Mouse (Mus musculus) neural tube, embryonic 12.5 days (tissue): Measurements from ENCODE around the gene Gm28230. TPM values are rescaled to one million over a fixed set of nuclear protein-coding genes. Genes with fewer than 3 reads are reported as not detected.
A peak's percentile ranks its signal among the peaks of the same experiment; 100 is the strongest.

Experiments used
- ATAC-seq: fragments of 200-750 bp; cut with Nextera tagmentation; 2 replicates; pipeline ENCODE4 v1.8.0; 2017; ENCODE audit warnings: low read depth, mild to moderate bottlenecking, moderate TSS enrichment, moderate library complexity; ENCODE audit not compliant: low FRiP score
- H3K27ac ChIP-seq: fragments of 300-500 bp; sonication (generic); 2 replicates; pipeline ENCODE4 v1.5.1; 2016
- H3K27me3 ChIP-seq: fragments of 300-500 bp; sonication (generic); replicated peaks from 2 replicates; pipeline ENCODE4 v1.6.1; 2016; ENCODE audit warnings: mild to moderate bottlenecking
- H3K36me3 ChIP-seq: fragments of 300-500 bp; sonication (generic); 2 replicates; pipeline ENCODE4 v1.6.1; 2016; ENCODE audit warnings: mild to moderate bottlenecking
- H3K4me1 ChIP-seq: fragments of 300-500 bp; sonication (generic); 2 replicates; pipeline ENCODE4 v1.6.1; 2016
- H3K4me2 ChIP-seq: fragments of 300-500 bp; sonication (generic); replicated peaks from 2 replicates; pipeline ENCODE4 v1.6.1; 2016; ENCODE audit warnings: mild to moderate bottlenecking
- H3K4me3 ChIP-seq: fragments of 300-500 bp; sonication (generic); 2 replicates; pipeline ENCODE4 v1.5.1; 2016
- H3K9ac ChIP-seq: fragments of 300-500 bp; sonication (generic); 2 replicates; pipeline ENCODE4 v1.6.1; 2016; ENCODE audit warnings: mild to moderate bottlenecking
- H3K9me3 ChIP-seq: fragments of 300-500 bp; sonication (generic); 2 replicates; pipeline ENCODE4 v1.6.1; 2016; ENCODE audit warnings: mild to moderate bottlenecking
- WGBS: fragments of 180-500 bp; shearing (Covaris S2); methylation state at CpG from one replicate; pipeline ENCODE4 v1.1.7; 2016; 5-methylcytosine and 5-hydroxymethylcytosine counted together
- polyA plus RNA-seq: library from polyadenylated mRNA; unstranded; fragments of >200 nt; fragmentation: Nextera tagmentation; extraction: Ambion mirVana; gene quantifications from 2 replicates; pipeline ENCODE4 v1.2.1, GENCODE M21; 2016

Gene Gm28230
- polyA plus RNA-seq, 1 experiment from 2014 or later = 6.9 TPM

DNA sequence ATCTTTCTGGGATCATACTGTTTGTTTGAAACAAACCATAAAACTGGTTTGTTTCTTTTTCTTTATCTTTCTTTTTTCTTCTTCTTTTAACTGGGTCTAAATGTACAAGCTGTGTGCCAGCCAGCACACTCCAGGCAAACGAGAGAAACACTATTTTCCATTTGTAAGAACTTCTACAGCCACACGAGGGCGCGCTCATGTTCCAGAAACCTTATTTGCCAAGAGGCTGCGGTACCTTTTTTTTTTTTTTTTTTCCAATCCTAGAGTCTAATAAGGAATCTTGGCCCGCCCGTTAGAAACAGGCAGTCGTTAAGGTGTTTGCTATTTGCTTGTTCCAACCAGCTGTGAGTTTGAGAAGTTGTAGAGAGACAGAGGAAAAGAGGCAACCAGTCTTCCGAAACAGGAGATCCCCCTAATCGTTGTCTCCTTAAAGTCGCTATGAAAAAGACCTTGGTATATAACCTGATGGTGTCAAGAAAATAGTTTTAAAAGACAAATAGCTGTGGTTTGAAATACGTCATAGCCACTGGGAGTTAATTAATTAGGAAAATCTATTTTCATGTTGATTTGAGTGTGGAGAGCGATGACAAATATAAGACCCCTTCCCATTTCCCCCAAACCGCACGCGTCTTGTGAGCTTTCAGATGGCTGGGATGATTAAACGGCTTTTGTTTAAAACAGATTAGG, 40.1 kb upstream of the Gm28230 start:
- H3K27ac ChIP-seq = no peak overlapping the region
- H3K36me3 ChIP-seq = no peaks in the 10 kb centered on the region
- no peaks in the 10 kb centered on the region for H3K9me3 ChIP-seq
- H3K4me3 ChIP-seq = peak overlapping the region; percentile 43
- peak overlapping the region; percentile 55 for H3K4me2 ChIP-seq
- H3K4me1 ChIP-seq = peaks cover 12% of the 10 kb centered on the region
- WGBS = 4% methylated on average over 17 of the region's 17 CpGs
- peaks cover 80% of the 10 kb centered on the region for H3K27me3 ChIP-seq
- peak overlapping the region; percentile 70; the same call in 1 of the 2 replicates for H3K9ac ChIP-seq
- no peak for ATAC-seq

DNA sequence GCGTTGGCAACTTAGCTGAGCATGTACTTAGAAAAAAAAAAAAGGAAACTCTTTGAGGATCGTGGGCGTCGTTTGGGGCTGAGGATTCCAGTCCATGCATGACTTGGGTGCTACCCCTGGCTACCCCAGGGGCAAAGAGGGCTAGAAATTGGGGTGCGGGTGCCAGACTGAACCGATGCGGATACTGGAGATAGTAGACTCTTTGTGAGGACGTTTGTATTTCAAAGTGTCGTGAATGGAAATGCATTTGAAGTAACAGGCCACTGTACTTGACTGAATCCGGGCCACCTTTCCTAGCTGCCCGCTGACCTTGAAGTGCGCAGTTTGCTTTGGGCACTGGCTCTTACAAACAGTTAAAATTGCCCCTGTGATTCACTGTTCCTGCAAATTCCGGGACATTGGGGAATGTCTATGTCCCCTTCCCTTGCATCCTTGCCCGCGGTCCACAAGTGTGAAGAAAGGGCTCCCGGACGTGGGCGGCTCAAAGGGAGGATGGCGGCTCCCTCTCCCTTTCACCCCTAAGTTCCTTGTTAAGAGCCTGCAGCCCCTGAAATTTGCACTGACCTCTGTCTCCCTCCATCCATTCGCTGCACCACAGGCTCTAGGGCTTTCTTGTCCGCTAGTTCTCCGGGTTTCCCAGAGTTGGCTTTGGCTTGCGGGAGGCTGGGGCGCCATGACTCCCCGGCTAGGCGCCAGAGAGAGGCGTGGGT, 39.4 kb upstream of the Gm28230 start:
- Histone ChIP-seq H3K27ac (no peak overlapping the region), H3K4me2 (peak overlapping the region; percentile 55), H3K4me1 (peaks cover 9% of the 10 kb centered on the region), H3K36me3 (no peaks in the 10 kb centered on the region), H3K9ac (peak overlapping the region; percentile 70), H3K9me3 (no peaks in the 10 kb centered on the region), H3K27me3 (peaks cover 80% of the 10 kb centered on the region), H3K4me3 (peak overlapping the region; percentile 43)
- ATAC-seq = no peak
- under 1% methylated on average over 27 of the region's 27 CpGs for WGBS

DNA sequence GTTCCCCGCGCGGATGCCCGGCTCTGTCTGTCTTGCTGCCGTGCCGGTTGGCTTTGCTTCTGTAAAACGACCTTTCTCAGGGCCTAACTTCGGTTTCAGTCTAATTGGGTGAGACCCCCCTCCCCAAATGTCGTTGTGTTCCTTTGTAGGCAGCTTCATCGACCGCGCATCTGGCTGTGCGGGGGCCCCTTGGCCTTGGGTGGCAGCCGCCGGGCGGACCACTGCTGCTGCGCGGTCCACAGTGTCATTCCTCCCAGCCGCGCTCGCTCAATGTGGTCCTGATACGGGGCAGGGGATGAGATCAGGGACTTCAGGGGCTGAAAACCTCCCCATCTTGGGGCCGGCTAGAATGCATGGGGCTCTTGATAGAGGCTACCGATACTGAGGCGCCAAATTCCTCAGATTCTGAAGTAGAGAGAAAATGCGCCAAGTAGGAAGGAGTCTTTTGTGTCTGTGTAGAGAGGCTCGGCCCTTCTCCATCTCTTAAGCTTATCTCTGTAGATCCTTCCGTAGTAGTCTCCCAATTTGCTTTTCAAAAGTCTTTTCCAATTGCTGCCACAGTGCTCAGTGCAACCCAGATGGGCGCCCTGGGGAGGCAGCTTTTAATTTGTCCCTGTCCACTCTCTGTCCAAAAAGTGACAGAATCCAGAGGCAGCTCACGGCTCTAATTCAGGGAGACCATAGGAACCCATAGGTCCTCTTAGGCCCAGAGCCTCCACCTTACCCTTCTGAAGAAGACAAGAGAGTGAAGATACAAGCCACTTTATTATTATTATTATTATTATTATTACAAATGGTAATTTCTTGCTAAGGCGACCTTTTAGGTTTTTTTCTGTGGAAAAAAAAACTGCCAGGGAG, 38.6 kb upstream of the Gm28230 start:
- H3K4me1 ChIP-seq = peaks cover under 1% of the 10 kb centered on the region
- H3K4me3 ChIP-seq = peak overlapping the region; percentile 43
- H3K27me3 ChIP-seq = peaks cover 80% of the 10 kb centered on the region
- WGBS = 1% methylated on average over 31 of the region's 31 CpGs
- no peak overlapping the region; the same call in 1 of the 2 replicates for H3K27ac ChIP-seq
- H3K4me2 ChIP-seq = peak overlapping the region; percentile 55
- no peak for ATAC-seq
- H3K9me3 ChIP-seq = no peaks in the 10 kb centered on the region
- H3K9ac ChIP-seq = peak overlapping the region; percentile 70
- H3K36me3 ChIP-seq = no peaks in the 10 kb centered on the region

DNA sequence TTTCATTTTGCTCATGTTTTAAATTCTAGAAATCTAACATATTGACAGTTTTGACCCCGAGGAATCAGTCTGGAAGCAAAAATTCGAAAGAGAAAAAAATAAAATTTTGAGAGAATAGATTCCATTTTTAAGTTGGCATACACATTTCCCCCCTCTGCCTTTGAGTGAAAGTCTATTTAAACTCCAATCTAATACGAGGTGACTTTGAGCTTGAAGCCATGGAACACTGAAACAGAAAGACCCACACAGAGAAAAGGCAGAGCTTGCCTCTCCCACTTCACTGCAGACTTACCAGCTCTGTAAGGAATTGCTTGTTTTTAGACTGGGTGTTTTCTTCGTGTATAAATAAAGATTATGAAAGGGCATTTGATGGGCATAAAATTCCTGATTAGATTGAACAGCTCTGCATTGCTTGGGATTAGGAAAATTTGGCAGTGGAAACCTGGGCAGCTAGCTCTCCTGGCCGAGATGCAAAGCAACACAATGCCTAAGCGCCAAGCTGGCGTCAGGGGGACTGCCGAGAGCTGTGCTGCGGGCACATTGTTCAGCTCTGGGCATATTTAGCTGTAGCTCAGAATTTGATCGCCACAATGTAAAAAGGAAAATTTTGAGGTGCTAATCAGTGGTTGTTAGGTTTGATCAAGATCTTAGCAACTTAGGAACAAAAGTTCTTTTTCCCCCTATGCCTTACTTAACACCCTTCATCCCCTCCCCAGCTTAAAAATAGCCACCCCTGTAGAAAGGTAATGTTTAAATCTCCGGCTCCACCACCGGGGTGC, 37.5 kb upstream of the Gm28230 start:
- Histone ChIP-seq H3K4me2 (peak overlapping the region; percentile 55), H3K4me3 (peak overlapping the region; percentile 30; the same call in 1 of the 2 replicates), H3K27ac (peak overlapping the region; percentile 80; the same call in 1 of the 2 replicates), H3K4me1 (no peaks in the 10 kb centered on the region), H3K9ac (peak overlapping the region; percentile 61), H3K27me3 (peaks cover 79% of the 10 kb centered on the region), H3K9me3 (no peaks in the 10 kb centered on the region), H3K36me3 (no peaks in the 10 kb centered on the region)
- no peak for ATAC-seq
- WGBS = 3% methylated on average over 12 of the region's 12 CpGs

DNA sequence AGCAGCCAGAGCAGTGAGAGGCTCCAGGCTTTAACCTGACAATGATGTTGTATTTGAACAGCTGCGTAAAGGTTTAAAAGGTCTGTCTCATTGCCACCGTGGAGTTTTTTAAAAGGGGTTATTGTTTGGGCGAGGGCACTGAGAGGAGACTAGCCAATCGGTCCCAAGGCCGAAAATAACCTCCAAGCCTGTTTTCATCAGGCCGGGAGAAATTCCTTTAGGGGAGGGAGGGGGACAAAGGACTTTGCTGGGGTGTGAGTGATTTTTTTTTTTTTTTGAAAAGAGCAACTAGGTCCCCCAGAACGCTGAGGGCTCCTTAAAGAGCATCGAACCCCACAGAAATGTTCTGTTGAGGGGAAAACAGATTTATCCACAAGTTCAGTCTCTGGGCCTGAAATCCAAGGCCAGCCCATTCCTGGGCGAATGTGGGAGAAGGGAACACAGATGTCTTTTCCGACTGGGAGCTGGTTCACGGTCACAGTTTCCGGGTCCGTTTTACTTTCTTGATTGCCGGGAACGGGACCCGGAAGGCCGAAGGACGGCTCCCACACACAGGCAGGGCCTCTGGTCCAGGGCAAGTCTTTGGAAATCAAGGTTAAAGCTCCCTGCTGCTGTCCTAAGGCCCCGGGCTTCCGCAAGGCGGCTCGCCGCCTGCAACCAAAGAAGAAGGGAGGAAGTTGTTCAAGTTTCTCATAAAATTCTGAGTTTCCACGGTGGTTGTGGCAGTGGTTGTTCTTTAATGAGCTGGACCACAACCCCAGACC, 36.8 kb upstream of the Gm28230 start:
- H3K4me3 ChIP-seq = peak overlapping the region; percentile 30
- H3K9ac ChIP-seq = peak overlapping the region; percentile 61
- H3K27ac ChIP-seq = peak overlapping the region; percentile 80
- WGBS = under 1% methylated on average over 24 of the region's 24 CpGs
- H3K36me3 ChIP-seq = no peaks in the 10 kb centered on the region
- no peaks in the 10 kb centered on the region for H3K9me3 ChIP-seq
- H3K4me1 ChIP-seq = no peaks in the 10 kb centered on the region
- peak overlapping the region; percentile 55 for H3K4me2 ChIP-seq
- peaks cover 77% of the 10 kb centered on the region for H3K27me3 ChIP-seq
- no peak for ATAC-seq

DNA sequence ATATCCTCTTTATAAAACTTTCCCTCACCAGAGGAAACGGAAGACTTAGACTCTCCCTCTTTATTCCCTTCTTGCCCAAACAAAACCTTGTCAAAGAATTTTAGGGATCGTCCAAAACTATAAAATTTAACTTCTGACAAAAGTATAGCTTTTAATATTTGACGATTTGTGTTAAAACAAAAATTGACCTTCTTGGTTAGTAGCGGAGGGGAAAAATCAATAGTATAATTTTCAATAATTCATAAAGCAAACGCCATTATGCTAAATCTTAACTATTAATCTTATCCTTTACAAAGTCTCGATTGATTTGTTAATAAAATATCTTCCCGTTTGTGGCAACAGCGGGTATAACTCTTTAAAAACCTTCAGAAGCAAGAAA, 36.2 kb upstream of the Gm28230 start:
- no peak overlapping the region for H3K27ac ChIP-seq
- peak overlapping the region; percentile 75 for H3K4me2 ChIP-seq
- H3K27me3 ChIP-seq = peaks cover 77% of the 10 kb centered on the region
- H3K4me1 ChIP-seq = no peaks in the 10 kb centered on the region
- peak overlapping the region; percentile 75 for H3K9ac ChIP-seq
- H3K9me3 ChIP-seq = no peaks in the 10 kb centered on the region
- H3K4me3 ChIP-seq = peak overlapping the region; percentile 30
- 4% methylated on average over 8 of the region's 8 CpGs for WGBS
- H3K36me3 ChIP-seq = no peaks in the 10 kb centered on the region
- ATAC-seq = no peak

DNA sequence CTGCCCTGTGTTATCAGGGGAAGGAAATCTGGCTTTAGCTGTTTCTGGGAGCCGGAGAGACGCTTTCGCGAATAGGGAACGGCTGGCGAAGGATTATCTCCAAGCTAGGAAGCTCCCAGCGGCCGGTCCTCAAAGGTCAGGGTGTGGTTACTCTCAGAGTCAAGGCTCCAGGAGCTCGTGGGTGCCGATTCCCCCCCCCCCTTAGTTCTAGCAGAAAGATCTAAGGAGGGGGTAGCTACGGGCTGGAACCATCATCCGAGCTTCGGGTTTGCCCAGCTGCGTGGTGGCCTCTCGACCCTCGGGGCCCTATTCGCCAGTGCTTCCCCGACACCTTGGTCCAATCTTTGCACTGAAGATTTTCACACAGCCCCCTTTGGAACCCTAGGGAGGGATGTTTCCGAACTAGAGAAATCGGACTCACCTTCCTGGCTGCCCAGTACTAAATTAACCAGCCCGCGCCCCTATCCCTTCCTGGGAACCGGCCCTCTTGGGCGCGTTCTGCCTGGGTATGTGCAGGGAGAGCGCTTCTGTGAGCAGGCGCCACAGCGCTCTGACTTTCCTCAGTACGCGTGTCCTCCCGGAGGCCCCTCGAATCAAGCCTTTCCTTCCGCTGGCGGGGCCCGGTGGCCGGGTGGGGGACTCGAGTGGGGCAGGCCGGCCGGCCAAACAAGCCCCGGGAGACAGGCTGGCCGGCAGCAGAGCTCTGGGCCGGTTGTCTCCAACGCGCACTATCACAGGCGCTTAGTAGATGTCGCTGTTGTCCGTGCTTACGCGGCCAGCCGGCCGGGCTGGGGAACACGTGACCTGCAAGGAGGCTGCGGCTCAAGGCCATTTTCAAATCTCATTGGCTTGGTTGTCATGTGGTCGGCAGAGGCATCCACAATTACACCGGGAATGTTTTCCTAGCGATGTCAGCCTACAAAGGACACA, 35.2 kb upstream of the Gm28230 start, which contains the start of gene Hoxd10:
Gene Hoxd10, plus strand, starts transcription at position 903 of the 930 bp plus-strand sequence.
- H3K4me2 ChIP-seq = peak within 1 kb of the TSS; percentile 75
- peaks cover 83% of the 10 kb centered on the region for H3K27me3 ChIP-seq
- no peaks in the 10 kb centered on the region for H3K36me3 ChIP-seq
- H3K27ac ChIP-seq = peak within 1 kb of the TSS; percentile 69
- peak within 1 kb of the TSS; percentile 42 for H3K4me3 ChIP-seq
- WGBS = under 1% methylated on average over 56 of the region's 56 CpGs
- peak; percentile 89 for ATAC-seq
- peak within 1 kb of the TSS; percentile 76 for H3K9ac ChIP-seq
- peaks cover 3% of the 10 kb centered on the region; the same call in 1 of the 2 replicates for H3K4me1 ChIP-seq
- H3K9me3 ChIP-seq = no peaks in the 10 kb centered on the region

DNA sequence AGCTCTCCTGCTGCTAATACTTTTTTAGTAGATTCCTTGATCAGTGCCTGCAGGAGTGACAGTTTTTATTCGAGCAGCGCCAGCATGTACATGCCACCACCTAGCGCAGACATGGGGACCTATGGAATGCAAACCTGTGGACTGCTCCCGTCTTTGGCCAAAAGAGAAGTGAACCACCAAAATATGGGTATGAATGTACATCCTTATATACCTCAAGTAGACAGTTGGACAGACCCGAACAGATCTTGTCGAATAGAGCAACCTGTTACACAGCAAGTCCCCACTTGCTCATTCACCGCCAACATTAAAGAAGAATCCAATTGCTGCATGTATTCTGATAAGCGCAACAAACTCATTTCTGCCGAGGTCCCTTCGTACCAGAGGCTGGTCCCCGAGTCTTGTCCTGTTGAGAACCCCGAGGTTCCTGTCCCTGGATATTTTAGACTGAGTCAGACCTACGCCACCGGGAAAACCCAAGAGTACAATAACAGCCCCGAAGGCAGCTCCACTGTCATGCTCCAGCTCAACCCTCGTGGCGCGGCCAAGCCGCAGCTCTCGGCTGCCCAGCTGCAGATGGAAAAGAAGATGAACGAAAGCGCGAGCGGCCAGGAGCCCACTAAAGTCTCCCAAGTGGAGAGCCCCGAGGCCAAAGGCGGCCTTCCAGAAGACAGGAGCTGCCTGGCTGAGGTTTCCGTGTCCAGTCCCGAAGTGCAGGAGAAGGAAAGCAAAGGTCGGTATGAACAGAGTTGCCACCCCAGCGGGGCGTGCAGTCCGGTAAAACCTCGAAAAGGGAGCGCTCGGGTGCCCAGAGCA, 34.3 kb upstream of the Gm28230 start:
- H3K9ac ChIP-seq = peak overlapping the region; percentile 76
- H3K4me2 ChIP-seq = peak overlapping the region; percentile 75
- WGBS = 4% methylated on average over 35 of the region's 35 CpGs
- H3K4me3 ChIP-seq = peak overlapping the region; percentile 42
- peaks cover 8% of the 10 kb centered on the region for H3K4me1 ChIP-seq
- peaks cover 83% of the 10 kb centered on the region for H3K27me3 ChIP-seq
- peak overlapping the region; percentile 1; the same call in 1 of the 2 replicates for H3K27ac ChIP-seq
- no peaks in the 10 kb centered on the region for H3K9me3 ChIP-seq
- no peaks in the 10 kb centered on the region for H3K36me3 ChIP-seq
- no peak for ATAC-seq

DNA sequence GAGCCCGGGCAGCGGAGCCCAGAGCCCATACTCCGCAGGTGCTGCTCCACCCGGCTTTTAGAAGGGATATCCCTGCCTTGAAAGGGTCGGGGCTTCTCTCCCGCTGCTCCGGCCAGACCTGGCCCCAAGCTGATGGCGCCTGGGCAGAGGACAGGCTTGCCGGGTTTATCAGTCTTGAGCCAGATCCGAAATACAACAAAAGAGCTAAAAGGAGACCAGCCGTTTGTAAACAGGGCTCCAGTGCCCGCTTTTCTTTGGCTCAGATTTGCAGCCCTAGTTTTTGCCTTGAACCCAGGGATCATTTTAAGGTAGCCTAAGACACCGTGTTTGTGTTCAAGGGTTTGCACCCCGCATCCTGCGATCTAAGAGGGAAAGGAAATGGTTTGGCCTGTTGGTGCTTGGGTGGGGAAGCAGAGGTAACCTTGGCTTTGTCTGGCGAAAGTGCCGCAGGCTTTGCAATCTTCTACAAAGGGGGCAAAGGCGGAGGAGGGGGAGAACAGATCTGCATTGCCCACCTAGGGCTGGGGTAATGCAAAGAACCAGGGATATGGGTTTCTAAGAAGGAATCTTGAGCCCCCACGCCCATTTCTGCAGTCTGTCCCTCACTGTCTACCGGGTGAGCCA, 33.6 kb upstream of the Gm28230 start:
- H3K4me1 ChIP-seq = peaks cover 15% of the 10 kb centered on the region
- no peaks in the 10 kb centered on the region for H3K36me3 ChIP-seq
- peak overlapping the region; percentile 75 for H3K4me2 ChIP-seq
- 2% methylated on average over 20 of the region's 20 CpGs for WGBS
- peak overlapping the region; percentile 76 for H3K9ac ChIP-seq
- ATAC-seq = no peak
- H3K27ac ChIP-seq = peak overlapping the region; percentile 1; the same call in 1 of the 2 replicates
- H3K4me3 ChIP-seq = peak overlapping the region; percentile 42
- H3K9me3 ChIP-seq = no peaks in the 10 kb centered on the region
- H3K27me3 ChIP-seq = peaks cover 81% of the 10 kb centered on the region
